Mouse (Mus musculus) NIH3T3 (cell line): ENCODE measurements around the gene C2cd4d.

ENCODE experiments used
- DNase-seq: peaks from one replicate; pipeline ENCODE4 v3.0.0-alpha.2; 2012; ENCODE audit warnings: low read depth

C2cd4d gene

GRCm38 (mm10) chr3:94377028-94377923 lies 15.0 kb downstream of the C2cd4d start:
- DNase-seq: no peak

- peak; percentile 59 for DNase-seq
Measured at GRCm38 (mm10) chr3:94379831-94380510, 17.7 kb downstream of the C2cd4d start.

- no peak for DNase-seq
Measured at GRCm38 (mm10) chr3:94382308-94382707, 20.1 kb downstream of the C2cd4d start.

GRCm38 (mm10) chr3:94383476-94383875 lies 21.2 kb downstream of the C2cd4d start:
- DNase-seq: peak; percentile 24

GRCm38 (mm10) chr3:94386671-94387070 lies 24.4 kb downstream of the C2cd4d start:
- no peak for DNase-seq

GRCm38 (mm10) chr3:94387391-94387790 lies 25.2 kb downstream of the C2cd4d start:
- DNase-seq: no peak

GRCm38 (mm10) chr3:94388047-94388446 lies 25.8 kb downstream of the C2cd4d start:
- no peak for DNase-seq

- no peak for DNase-seq
Measured at GRCm38 (mm10) chr3:94389420-94389819, 27.2 kb downstream of the C2cd4d start.

- DNase-seq: no peak
Measured at GRCm38 (mm10) chr3:94391001-94391400, 28.8 kb downstream of the C2cd4d start.

- DNase-seq: no peak
Measured at GRCm38 (mm10) chr3:94392128-94392527, 29.9 kb downstream of the C2cd4d start.

- no peak for DNase-seq
Measured at GRCm38 (mm10) chr3:94393049-94393448, 30.8 kb downstream of the C2cd4d start.

- no peak for DNase-seq
Measured at GRCm38 (mm10) chr3:94396336-94396735, 34.1 kb downstream of the C2cd4d start.

- no peak for DNase-seq
Measured at GRCm38 (mm10) chr3:94396851-94397250, 34.6 kb downstream of the C2cd4d start.

- no peak for DNase-seq
Measured at GRCm38 (mm10) chr3:94398217-94398616, 36.0 kb downstream of the C2cd4d start, which contains the start of gene Lingo4. Gene Lingo4 (plus strand): TSS chr3:94398517.

- DNase-seq: peak; percentile 35
Measured at GRCm38 (mm10) chr3:94398943-94399481, 36.8 kb downstream of the C2cd4d start.

- DNase-seq: no peak
Measured at GRCm38 (mm10) chr3:94399663-94400310, 37.5 kb downstream of the C2cd4d start.

- no peak for DNase-seq
Measured at GRCm38 (mm10) chr3:94402451-94402850, 40.2 kb downstream of the C2cd4d start.

GRCm38 (mm10) chr3:94404366-94405054 lies 42.3 kb downstream of the C2cd4d start:
- peak; percentile 58 for DNase-seq

- DNase-seq: no peak
Measured at GRCm38 (mm10) chr3:94405561-94405960, 43.3 kb downstream of the C2cd4d start.

GRCm38 (mm10) chr3:94412530-94412929 lies 50.3 kb downstream of the C2cd4d start:
- no peak for DNase-seq

- peak; percentile 97 for DNase-seq
Measured at GRCm38 (mm10) chr3:94413031-94413679, 50.9 kb downstream of the C2cd4d start, which contains the start of gene Tdrkh. Gene Tdrkh (plus strand): TSS chr3:94413273.
